Mouse (Mus musculus): ENCODE measurements around the gene Fbxo48.

Gene Fbxo48

GRCm38 (mm10) chr11:16950976-16951760, at the start of gene Fbxo48:
TSS of gene Fbxo48 (plus strand) at chr11:16951375.
- peak; percentile 95 for DNase-seq (ENCODE audit: extremely low read depth, insufficient read length, low spot score)

- peak; percentile 21 for DNase-seq (ENCODE audit: extremely low read depth, insufficient read length, low spot score)
These were observed 46.7 kb upstream of the Fbxo48 start for GRCm38 (mm10) chr11:16904302-16905011.

GRCm38 (mm10) chr11:16905012-16905332, 46.2 kb upstream of the Fbxo48 start:
- no peak for DNase-seq (ENCODE audit: extremely low read depth, insufficient read length, low spot score)

GRCm38 (mm10) chr11:16906530-16906929, 44.6 kb upstream of the Fbxo48 start:
- DNase-seq (ENCODE audit: extremely low read depth, insufficient read length, low spot score), result no peak

DNA sequence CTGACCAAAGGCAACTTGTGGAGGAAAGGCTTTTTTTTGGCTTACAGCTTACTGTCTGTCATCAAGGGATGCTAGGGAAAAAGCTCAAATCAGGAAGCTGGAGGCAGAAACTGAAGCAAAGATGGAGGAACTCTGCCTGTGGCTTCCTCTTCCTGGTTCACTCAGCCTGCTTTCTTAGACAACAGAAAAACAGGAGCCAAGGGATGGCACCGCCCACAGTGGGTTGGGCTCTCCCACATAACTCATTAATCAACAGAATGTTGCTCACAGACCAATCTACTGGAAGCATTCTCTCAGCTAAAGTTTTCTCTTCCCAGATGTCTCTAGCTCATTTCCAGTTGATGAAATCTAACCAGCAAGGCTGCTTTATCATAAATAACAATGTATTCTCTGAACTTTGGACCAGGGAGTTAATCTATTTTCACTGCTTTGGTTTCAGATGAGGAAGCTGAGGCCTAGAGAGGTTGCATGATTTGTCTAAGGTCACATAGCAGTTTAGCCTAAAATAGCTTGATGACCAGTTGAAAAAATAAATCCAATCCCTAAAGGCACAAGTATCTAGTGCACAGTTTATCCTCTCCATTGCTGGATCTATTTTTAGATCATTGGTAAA, 43.6 kb upstream of the Fbxo48 start:
- no peak for DNase-seq (ENCODE audit: extremely low read depth, insufficient read length, low spot score)

DNA sequence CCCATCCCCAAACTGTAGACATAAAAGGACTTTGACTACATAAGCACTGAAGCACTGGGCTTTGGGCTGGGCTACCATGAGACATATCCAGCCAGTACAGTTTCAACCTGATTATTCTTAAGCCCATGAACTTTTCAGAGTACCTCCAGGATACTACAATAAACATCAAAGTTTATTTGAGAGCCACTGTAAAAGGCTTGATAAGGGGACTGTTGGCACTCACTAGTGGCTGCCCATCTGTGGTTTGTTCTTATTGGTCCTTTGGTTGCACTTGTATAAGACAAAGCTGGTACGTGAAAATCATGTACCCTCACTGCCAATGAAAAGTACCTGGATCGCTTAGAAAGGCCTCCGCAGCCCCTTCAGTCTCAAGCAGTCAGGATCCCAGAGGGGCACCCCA, 36.4 kb upstream of the Fbxo48 start:
- no peak for DNase-seq (ENCODE audit: extremely low read depth, insufficient read length, low spot score)

- no peak for DNase-seq (ENCODE audit: extremely low read depth, insufficient read length, low spot score)
These were observed 35.3 kb upstream of the Fbxo48 start for GRCm38 (mm10) chr11:16915850-16916249.

GRCm38 (mm10) chr11:16917512-16917911, 33.7 kb upstream of the Fbxo48 start:
- DNase-seq (ENCODE audit: extremely low read depth, insufficient read length, low spot score), result no peak

DNA sequence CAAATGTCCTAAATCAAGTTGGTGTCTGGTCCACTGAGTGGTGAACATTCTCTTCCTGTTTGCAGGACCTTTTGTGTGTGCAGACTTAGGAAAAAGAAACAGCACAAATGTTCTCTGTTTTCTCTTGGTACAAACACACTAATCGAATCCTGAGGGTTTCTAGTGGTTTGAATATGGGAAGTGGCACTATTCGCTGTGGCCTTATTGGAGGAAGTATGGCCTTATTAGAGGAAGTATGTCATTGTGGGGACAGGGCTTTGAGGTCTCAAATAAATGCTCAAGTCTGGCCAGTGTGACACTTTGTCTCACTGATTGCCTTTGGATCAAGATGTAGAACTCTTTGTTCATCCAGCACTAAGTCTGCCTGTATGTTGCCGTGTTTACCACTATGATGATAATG, 19.0 kb upstream of the Fbxo48 start:
- DNase-seq (ENCODE audit: extremely low read depth, insufficient read length, low spot score), result no peak

DNA sequence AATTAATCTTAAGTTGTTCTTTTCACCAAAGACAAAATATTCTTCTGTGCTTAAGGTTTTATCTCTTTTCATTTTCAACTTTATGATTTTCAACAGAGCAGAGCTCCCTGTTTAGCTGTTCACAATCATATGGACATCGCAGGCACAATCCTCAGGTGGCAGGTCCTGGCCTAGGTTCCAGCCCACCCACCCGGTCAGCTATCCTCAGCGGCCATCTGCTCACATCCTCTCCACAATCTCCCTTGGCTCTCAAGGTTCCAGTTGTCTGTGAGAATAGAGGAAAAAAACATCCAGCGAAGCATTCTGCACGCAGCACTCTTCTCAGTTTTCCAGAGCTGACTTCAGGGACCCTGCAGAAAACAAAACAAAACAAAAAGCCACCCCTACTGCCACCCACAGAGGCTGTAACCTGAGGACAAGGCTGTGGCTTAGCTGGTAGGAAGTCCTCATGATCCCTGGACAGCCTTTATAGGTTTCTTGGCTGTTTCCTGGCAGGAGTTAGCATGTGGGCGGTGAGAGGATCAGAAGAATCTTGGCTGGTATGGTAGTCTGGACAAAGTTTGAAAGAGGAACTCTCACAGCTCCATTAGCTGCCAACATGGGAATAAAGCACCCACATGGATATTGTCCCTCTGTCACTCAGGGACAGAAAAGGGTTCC, 15.5 kb upstream of the Fbxo48 start:
- DNase-seq (ENCODE audit: extremely low read depth, insufficient read length, low spot score), result no peak

GRCm38 (mm10) chr11:16941103-16941793, 9.9 kb upstream of the Fbxo48 start:
- no peak for DNase-seq (ENCODE audit: extremely low read depth, insufficient read length, low spot score)

DNA sequence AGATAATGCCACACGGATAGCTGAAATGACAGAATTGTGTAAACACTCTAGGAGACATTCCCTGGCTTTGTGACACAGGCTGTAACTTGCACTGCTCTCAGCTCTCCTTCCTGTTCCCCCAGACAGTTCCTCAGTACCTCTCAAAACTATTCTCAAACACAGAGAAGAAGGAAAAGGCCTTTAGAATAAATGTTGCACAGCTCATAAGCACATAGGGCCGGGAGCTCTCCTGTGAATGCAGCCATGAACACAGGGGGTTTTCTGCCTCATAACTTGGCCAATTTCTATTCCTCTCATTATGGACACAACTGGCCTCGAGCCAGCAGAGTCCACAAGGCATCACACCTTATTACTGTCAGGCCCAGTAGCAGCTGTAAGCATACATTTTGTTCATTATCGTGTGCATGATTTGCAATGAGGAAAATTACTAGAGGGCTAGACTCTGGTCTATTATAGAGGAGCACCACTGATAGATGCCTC, 9.2 kb upstream of the Fbxo48 start:
- DNase-seq (ENCODE audit: extremely low read depth, insufficient read length, low spot score), result no peak

DNA sequence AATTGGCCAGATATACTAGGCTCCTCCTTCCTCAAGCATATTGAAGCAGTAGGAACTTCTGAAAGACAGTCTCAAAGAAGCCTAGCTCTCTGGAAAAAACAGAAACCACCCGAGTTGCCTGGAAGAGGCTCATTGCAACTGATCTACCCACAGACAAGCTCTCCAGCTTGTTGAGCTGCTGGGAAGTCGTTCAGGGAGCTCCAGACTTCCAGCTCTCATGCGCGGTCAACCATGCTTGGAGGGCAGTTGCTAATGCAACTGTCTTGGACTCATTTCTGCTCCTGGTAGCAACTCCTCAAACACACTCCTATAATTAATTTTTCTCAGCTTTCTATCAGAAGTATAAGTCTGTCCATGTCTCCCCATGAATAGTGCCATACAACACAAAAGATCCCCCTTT, 8.2 kb upstream of the Fbxo48 start:
- DNase-seq (ENCODE audit: extremely low read depth, insufficient read length, low spot score), result no peak

- peak; percentile 23 for DNase-seq (ENCODE audit: extremely low read depth, insufficient read length, low spot score)
These were observed 2.4 kb upstream of the Fbxo48 start for GRCm38 (mm10) chr11:16948756-16949155.

DNA sequence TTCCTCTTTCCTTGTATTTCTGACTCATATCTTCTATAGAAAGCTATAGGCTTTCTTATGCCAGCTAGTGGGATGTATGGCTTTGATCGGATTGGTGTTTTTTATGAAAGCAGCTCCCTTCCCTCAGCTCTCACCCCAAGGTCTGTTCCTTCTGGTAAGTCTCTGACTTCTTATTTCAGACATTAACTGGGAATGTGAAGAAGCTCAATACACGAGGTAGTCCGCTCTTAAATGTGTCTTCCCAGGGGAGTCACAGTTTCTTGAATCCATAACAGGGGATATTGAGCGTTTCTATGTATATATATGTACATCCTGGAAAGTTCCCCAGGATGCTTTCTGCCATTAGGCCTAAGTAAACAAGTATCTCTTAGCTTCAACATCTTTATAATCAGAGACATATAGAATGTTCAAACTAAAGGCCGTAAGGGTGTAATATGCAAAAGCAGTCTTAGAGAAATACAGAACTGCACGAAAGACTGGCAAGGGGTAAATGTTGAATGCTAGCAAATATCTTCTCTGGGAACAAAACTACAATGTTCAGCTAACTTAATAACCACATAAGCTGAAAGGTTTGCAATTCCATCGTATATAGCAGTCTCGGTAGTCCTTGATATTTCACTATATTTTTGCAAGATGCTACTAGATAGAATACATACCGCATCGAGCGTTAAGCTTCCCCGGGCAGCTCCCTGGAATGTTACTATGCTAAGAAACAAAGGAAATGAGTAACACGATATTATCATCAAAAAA, 774 bp upstream of the Fbxo48 start:
- DNase-seq (ENCODE audit: extremely low read depth, insufficient read length, low spot score), result no peak

DNA sequence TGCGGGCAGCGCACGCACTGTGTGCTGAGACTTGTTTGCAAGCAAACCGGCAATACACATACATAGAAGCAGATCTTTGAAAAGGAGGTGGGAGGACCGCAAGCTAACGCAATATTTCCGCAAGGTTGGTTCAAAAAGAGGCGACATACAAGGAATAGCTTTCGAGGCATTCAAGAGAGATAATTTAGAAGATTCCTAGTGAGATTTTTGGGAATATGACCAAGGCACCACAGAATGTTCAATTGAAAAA, 511 bp downstream of the Fbxo48 start:
- no peak for DNase-seq (ENCODE audit: extremely low read depth, insufficient read length, low spot score)

DNA sequence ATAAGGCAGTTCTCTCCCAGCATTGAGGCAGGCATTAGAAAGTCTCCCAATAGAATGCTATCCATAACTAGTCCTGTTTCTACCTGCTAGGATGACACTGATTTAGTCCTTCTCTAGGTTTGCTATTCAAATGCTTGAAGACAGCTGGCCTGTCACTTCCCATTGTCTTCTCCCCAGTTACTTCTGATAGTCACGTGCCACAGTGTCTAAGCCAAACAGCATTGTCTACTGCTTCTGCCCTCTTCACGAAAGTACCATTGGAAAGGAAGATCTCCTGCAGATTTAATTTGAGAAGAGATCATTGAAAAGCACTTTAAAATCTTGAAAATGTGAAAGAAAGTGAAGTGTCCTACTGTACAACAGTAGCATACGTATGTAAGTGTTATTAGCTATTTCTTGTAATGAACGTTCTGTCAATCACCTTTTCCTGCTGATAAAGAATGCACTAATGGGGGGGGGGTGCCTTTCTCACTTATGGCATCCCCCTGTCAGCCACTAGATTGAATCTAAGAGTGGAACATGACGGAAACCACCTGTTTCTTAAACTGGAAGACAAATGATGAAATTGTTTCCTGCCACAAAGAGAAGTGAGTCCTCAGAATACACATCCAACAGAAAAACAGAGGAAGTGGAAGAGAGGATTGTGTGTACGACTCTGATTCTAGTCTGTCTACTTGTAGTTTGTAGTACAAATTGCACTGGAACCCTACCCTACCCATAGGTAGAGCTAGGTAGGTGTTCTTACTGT, 5.1 kb downstream of the Fbxo48 start:
- no peak for DNase-seq (ENCODE audit: extremely low read depth, insufficient read length, low spot score)

DNA sequence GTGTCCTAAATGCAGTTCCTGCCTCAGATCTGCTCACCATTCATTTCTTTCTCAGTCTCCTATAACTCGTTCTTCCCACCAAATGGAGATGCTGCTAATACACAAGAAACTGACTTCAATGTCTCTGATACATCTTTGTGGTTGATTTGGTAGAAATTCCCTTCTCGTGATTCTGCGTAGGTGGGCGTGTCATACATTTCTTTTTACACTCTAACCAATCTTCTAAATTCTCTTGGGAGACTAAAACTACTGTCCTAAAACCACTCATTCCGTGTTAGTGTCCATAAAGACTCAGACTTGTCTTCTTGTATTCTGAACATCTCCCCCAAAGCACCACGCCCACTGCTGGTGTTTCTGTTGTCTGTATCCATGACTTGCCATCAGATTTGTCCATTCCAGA, 5.9 kb downstream of the Fbxo48 start:
- no peak for DNase-seq (ENCODE audit: extremely low read depth, insufficient read length, low spot score)

- no peak for DNase-seq (ENCODE audit: extremely low read depth, insufficient read length, low spot score)
These were observed 7.3 kb downstream of the Fbxo48 start for GRCm38 (mm10) chr11:16958520-16958919.

GRCm38 (mm10) chr11:16967806-16968205, 16.6 kb downstream of the Fbxo48 start:
- DNase-seq (ENCODE audit: extremely low read depth, insufficient read length, low spot score), result no peak

All from 3134 (cell line).